Mouse (Mus musculus) cerebellum, postnatal 4 days (tissue): ENCODE data around the gene Mmp17.

ENCODE experiments used
- DNase-seq, 2 experiments: peaks; one replicate each; pipeline ENCODE4 v3.0.0; 2022; ENCODE audit warnings: low spot score in 2 of 2, mixed read lengths in 1 of 2

The Mmp17 gene

DNA sequence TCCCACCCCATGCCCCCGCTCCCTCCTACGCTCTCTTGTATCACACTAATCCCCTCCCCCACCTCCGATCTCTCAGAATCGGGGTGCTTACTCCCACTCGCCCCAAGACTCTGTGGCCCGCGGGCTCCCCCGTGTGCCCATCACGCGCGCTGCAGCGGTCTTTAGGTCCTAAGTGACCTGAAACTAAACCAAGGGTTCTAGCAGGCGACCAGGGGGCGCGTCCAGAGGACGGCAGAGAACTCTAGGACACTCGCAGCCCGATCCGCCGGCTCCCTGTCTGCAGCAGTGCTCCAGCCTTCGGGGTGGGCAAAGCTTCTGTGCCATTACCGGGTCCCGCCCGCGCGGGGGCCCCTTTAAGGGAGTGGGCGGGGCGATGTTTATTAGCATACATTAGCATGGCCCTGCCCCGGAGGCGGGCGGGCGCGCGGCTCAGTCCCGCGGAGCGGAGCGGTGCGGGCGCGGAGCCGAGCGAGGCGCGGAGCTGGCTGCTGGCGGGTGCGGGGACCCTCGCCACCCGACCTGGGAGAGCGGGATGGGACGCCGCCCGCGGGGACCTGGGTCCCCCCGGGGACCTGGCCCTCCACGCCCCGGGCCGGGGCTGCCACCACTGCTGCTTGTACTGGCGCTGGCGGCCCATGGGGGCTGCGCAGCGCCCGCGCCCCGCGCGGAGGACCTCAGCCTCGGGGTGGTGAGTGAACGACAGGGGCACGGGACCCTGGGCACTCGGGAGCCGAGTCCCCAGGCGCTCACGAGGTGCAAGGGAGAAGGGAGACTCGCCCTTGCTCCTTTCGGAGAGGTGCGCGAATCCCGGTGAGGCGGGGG, at the start of gene Mmp17:
TSS of gene Mmp17 (plus strand) at position 409 of the 822 bp plus-strand sequence.
- DNase-seq: peak; percentile 68 to 84

DNA sequence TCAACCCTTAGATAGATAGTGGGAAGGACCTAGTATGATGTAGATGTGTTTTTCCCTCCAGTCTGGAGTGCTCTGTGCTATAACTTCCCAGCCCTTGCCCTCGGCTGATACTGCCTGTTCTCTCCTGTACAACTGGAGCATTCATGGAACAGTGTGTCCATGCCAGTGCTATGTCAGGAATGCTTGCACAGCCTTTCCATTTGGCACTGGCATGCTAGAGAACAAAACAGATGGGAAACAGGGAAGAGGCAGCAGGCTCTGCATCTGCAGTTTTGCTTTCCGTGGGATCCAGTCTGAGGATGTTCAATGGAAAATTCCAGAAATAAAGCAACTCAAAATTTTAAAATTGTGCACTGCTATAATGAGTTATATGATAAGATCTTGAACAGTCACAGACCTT, 49.5 kb upstream of the Mmp17 start:
- no peak for DNase-seq

DNA sequence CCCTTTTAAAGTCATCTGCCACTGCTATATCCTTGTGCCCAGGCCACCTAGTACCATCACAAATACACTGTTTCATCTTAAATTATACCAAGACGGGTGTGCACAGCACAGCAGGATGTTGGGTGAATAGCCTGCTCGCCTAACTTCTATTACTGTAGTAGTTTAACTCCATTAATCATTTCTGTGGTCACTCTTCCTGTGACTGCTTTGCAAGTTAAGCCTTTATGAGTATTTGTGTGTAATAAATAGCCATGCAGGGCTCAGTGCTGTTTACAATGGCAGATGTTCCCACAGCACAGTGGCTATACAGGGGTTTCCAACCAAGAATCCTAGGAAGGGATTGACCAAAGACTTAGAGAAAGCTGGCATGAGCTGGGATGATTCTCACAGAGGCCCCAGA, 48.9 kb upstream of the Mmp17 start:
- DNase-seq: no peak

DNA sequence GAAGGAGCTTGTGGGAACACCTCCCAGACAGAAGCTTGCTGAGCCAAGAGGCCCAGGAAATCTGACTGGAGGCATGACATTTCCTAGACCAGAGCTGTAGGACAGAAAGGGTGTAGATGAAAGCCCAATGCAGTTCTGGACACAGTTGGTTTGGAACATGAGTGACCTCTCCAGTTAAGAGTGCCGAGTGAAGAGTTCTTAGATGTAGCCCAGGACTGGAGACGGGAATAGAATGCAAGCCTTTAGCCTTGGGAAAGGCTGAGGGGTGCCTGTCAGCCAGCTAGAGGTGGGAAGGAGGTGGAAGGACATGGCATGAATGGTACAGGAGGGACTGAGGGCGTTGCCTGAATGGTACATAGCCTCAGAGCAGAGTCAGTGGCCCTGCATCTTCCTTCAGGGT, 48.5 kb upstream of the Mmp17 start:
- DNase-seq: no peak

DNA sequence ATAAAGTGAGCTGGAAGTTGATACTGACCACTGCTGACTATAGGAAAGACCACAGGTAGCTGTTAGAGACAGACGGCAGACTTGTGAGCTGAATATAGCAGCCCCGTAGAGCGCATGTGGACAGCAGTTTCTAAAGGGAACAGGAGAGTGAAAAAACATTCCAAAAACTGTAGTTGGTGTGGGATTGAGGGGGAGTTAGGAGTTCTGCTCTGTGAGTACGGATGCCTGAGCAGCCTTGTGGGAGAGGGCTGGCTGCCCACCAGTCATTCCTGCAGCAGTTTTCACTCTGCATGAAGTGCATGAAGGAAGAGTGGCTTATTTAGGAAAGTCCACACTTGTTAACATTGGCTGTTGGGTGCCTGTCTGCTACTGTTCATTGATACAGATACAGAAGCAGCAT, 45.1 kb upstream of the Mmp17 start:
- no peak for DNase-seq

DNA sequence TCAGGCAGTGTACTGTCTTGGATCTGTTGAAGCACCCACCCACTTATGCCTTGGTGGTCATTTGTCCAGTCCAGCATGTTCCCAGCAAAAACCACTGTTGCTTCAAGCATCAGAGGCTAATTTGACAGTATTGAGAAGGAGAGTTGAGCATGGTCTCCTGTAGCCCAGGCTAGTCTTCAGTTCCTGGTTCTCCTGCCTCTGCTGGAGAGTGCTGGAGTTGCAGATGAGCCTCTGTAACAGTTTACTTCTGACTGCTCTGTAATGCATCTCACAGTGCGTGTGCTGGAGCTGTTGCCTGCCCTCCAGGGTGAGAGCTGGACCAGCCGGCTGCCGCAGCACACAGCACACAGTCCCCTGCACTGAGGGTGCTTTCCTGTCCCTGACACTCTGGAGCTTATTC, 41.7 kb upstream of the Mmp17 start:
- no peak for DNase-seq

DNA sequence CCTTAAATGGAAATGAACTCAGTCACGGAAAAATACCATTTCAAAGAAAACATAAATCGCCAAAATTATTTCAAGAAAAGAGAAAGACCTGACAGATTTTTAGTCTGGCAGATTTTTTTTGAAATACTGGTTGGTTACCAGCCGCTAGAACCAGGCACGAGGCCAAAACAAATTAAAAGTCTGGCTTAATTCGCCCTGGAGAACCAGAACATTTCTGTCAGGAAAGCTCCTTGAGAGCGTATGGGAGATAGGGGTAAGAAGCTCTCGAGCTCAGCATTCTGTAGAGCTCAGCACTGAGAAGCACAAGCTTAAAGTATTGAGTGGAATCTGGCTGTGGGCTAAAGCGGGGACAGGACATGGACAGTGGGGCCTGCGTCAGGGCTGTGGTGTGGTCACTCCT, 38.2 kb upstream of the Mmp17 start:
- DNase-seq: no peak

DNA sequence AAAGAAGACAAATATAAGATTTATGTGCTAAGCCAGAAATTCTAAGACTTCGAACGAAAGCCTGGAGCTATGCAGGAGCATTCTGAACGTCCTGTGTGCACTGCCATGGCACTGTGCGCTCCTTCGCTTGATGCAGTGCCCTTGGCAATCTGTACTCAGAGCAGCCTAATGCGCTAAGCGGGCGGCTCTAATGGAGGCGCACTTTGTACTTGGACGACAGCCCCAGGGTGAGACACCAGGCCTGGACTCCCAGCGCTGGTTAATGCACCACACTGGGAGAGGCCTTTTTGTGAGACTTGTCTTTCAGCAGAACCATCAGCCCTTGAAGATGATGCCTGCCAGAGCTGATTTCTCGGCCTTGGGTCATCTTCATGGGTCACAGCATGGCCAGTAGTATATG, 34.3 kb upstream of the Mmp17 start:
- no peak for DNase-seq

DNA sequence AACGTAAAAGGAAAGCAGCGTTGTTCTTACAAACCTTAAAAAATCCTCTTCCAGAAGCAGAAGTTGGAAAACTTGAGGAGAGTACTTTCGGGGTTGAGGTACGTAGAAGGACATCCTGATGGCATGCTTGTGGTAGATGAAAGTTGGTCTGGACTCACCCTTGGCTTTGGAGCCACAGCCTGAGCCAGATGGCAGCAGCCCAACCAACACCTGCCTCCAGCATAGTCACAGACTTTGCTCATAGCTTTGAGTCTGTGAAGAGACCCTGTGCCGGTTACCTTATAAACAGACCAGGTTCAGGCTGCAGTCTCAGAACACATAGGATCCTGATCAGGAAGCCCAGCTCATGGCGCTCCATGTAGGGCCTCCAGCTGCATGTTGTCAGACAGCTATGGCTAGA, 33.2 kb upstream of the Mmp17 start:
- DNase-seq: no peak

DNA sequence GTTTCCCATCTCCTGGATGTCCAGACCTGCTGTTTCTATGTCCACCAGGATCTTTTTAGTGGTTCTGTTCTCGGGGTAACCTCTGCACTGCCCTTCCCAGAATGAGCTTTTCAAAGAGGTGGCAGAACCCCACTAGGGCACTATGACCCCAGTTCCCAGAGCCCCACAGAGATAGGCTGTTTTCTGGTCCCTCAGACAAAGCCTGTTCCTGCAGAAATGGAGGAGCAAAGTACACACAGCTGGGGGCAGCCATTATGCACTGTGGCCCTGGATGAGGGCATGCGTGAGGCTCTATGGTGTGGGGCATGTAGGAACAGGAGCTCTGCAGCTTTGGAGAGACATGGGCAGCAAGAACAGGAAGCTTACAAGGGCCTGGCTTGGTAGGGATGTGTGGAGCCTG, 32.0 kb upstream of the Mmp17 start:
- no peak for DNase-seq

DNA sequence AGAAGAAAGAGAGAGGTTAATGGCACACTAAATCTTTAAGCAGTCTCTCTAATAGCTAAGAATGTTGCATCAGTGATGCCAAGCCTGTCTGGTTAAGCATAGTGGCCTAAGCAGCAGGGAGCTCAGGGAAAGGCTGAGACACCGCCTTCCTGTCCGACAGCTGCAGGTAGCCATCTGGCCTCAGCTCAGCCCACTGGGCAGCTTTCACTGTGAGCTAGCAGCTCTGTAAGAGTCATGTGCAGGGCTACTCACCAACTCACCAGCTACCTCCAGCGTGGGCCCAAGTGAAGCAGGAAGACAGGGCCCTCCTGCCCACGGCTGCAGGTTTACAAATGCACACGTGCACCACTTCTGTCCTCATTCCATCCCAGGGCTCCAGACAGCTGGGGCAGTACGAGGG, 30.3 kb upstream of the Mmp17 start:
- no peak for DNase-seq

DNA sequence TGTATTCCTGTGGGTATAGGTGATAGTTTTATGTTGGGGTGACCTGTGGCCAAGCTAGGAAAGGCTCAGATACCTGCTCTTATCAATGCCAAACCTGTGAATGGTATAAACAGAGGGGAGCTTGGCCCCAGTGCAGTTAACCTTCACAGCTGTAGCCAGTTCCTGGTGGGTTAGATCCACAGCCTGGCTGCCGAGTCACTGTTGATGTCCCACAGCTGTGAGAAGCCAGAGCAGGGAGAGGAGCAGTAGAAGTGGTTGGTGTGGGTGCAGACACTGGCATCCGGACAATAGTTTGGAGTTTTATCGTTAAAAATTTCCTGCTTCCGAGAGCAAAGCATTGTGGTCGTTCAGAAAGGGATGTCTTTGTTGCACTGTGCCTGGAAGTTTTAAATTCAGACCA, 25.4 kb upstream of the Mmp17 start:
- DNase-seq: no peak

DNA sequence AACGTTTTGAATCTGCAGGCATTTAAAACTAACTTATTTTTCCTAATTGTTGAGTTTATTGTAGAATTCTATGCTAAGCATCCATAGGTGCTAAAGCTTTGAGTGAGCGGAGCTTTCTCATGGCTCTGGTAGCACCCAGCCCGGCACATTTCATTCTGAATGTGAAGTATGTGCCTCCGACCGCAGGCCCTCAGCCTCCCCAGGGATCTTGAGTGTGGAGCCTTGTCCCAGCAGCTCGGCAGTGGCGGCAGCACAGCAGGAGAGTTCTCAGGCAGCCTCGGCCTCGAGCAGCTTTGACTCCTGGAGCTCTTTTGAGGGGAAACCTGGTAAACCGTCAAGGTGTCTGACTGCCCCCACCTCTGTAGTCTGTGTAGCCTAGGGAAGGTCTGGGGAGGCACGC, 24.7 kb upstream of the Mmp17 start:
- no peak for DNase-seq

DNA sequence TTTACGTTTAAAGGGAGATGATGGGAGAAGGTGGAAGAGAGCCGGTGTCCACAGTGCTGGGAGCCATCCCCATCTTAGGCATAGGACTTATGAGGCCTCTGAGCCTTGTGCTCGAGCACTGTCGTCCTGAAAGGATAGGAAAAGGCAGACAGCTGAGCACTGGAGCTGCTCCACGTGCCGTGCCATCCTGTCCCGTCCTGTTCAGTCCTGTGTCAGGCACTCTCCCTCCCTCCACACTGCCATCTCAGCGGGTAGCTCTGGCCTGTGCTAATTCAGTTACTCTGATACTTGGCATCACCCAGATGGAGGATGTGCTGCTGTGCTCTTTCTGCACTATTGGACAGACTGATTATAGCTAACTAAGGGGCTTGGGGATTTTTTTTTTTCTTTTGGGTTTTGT, 21.6 kb upstream of the Mmp17 start:
- no peak for DNase-seq

DNA sequence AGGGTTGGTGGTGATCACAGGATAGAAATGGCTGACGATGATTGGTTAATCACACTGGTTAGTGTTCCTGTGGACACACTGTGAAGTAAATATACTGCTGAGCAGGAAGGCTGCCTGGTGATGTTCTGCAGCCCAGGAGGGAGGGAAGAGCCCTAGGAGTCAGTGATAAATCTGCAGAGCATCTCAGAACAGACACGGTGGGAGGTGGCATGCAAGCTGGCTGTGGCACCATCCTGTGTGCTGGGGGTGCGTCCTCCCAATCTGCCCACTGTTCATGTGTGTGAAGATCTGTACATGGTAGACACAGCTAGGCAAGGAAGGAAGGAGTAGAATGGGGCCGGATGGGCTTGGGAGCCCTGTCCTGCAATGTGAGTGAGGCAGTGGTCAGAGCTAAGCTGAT, 15.4 kb upstream of the Mmp17 start:
- DNase-seq: no peak

DNA sequence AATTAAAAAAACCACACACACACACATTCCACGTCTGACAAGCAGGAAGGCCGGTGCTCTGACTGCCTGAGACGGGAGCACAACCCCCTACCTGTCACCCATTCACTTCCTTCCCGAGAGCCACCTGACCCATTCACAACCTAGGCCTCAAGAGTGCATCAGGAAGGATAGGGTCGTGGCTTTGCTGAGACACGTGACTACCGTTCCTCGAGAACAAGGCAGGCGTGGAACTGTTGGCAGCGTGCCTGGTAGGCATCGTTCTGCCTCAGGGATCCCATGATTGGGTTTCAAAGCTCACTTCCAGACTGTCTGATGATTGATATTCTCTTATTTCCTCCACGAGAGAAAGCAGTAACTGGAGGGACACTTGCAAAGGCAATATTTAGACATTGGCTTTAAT, 5.8 kb upstream of the Mmp17 start:
- no peak for DNase-seq

DNA sequence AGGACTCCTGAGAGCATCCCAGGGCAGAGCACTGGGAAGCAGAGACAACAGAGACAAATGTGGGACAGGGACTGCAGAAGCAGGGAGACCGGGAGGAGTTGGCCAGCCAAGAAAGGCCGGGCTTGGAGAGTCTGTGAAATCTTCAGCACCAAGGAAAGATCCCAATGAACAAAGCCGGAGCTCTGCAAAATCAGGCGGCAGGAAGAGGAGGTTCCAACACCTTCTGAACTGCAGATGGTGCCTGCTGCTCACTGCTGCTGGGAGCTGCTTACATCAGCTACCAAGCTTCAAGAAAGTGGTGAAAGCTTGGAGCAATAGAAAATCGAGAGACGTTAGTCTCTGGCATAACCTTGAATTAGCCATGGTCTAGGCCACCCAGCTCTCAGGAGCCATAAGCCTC, 3.9 kb upstream of the Mmp17 start:
- no peak for DNase-seq

DNA sequence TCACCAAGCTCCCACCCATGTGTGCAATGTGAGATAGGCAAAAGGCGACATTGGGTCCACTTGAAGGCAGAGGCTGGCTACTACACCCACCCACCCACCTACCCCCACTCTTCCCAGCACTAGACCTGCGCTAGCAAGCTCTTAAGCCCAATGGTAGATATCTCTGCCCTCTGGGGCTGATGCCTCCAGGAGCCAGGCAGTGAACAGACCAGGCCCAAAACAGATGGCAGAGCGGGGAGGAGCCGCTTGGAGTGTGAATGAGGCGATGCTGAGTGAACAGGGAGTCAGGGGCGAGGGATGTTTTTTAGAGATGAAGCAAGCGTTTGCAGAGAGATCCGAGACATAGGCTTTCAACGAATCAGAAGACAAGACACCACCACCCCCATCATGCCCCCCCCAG, 3.4 kb upstream of the Mmp17 start:
- DNase-seq: no peak

DNA sequence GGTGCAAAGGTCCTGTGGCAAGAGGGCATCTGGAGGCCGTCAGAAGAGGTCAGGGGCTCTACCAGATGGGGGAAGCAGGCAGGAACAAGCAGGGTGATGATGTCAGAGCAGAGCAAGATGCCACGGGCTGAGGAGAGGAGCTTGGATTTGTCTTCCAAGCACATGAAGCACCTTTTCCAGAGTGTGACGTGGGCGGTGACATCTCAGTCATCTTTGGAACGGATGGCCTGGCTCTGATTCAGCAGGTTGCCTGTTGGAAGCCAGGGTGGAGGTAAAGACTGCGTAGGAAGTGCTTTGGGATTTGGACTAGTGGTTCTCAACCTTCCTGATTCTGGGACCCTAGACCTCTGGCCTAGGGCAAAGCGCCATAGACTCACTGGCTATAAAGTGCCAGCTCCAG, 3.0 kb upstream of the Mmp17 start:
- no peak for DNase-seq

DNA sequence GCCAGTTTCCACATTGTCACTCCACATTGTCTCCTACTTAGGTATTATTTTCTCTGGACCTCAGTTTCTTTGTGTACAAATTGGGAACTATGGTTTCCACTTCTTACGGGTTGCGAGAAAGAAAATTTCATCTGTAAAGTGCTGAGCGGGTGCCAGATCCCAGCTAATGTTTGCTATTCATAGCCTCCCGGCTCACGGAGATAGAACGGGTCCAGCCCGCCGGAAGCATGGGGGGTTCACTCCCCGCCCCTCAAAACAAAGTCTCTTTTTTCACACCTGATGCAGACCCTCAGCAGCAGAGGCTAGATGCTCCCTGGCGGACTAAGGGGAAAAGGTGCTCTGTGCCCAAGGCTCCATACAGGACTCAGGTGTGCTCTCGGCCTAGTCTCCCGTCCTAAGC, 638 bp upstream of the Mmp17 start:
- no peak for DNase-seq

DNA sequence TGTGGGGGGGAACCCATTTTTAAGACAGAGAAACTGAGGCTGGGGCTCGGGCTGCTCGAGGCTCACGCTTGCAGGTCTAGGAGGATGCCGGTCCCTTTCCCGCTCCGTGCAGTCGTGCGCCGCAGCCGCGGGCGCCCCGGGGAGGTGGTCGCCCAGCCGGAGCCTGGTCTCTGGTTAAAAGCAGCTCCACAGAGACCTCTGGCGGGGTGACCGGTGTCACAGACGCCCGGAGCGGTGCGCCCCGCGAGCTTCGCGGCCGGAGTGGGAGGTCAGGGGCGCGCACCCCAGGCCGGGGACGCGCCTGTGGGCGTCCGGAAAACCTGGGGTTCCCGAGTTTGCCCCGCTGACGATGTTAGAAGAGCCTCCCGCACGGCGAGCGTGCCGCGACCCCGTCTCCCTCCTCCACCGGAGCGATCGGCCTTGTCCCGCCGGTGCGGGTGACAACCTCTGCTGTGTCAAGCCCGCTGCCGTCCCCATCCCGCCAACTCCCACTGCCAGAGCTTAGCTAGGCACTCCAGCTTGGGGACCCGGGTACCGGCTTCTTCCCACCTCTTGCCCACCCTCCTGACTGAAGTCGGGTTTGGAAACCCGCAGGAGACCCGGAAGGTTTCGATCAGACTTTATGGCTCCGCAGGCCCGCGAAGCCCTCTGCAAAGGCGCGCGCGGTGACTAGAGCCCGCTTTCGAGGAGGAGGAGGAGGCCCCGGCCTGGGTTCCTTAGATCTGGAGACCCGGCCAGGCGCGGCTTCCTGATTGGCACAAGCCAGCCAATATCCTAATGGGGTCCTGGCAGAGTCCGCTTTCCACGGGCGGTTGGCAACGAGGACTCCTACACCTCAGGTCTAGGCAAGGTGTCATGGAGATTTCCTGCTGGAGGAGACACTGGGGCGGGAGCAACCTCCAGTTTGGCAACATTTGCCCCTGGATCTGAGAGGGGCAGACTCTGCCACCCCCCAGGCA, 893 bp downstream of the Mmp17 start:
- peak in 1 of 2 experiments; percentile 34 for DNase-seq

DNA sequence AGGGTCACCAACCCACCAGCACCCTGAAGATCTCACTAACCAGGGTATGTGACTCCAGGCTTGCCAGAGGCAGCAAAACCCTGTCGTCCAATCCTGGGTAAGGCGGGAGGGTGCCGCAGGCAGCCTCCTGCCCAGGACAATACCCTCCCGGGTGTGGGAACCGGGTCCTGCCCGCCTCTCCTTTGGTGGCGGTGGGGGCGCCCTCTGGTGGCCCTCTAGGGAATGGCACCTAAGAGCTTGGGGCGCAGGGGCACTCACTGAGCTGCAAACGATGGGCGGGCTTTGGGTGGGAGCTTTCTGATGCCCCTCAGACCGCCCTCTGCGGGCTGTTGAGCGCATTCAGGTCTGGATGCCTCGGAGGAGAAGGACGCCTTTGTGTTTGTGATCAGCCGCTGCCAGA, 2.0 kb downstream of the Mmp17 start:
- peak; percentile 87 to 92 for DNase-seq

DNA sequence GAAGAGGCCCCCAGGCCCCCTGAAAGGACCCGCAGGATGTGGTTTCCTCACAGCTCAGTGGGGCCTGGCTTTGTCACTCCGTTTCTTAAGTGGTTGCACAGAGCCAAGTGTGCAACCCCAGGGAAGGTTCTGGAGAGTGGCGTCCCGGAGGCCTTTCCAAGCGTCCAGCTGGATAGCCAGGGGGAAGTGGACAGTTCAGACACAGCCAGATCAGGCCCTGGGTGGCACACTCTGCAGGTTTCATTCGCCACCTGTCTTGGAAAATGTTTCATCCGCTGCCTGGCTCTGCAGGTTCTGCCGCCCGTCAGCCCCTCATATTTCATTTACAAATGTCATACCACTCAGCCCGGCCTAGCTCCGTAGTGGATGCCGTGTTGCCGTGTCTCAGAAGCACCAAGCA, 2.5 kb downstream of the Mmp17 start:
- DNase-seq: no peak
